Mouse (Mus musculus) testis, adult 2 months (tissue): ENCODE measurements at regions not wholly inside any gene's neighbourhood (a gene's known extent, or its start where the extent isn't known, plus 50 kb on each side); places are given as distances from the start of the nearest gene placed in this dataset.

ENCODE experiments used
- H3K27ac ChIP-seq: fragments of 200-500 bp; 2 replicates; pipeline ENCODE4 v1.5.1; 2012; ENCODE audit warnings: low read depth, low read length; ENCODE audit not compliant: control insufficient read depth, insufficient read depth
- H3K27me3 ChIP-seq: fragments of 200-500 bp; 2 replicates; pipeline ENCODE4 v1.6.1; 2012; ENCODE audit warnings: mild to moderate bottlenecking, low read length, moderate library complexity; ENCODE audit not compliant: control insufficient read depth, insufficient read depth
- H3K36me3 ChIP-seq: fragments of 200-500 bp; 2 replicates; pipeline ENCODE4 v1.6.1; 2012; ENCODE audit warnings: mild to moderate bottlenecking, low read length; ENCODE audit not compliant: control insufficient read depth, insufficient read depth
- H3K4me1 ChIP-seq: fragments of 200-500 bp; 2 replicates; pipeline ENCODE4 v1.6.1; 2012; ENCODE audit warnings: low read length; ENCODE audit not compliant: control insufficient read depth, insufficient read depth
- H3K4me3 ChIP-seq: fragments of 200-500 bp; 2 replicates; pipeline ENCODE4 v1.5.1; 2012; ENCODE audit warnings: low read depth, mild to moderate bottlenecking, low read length, moderate library complexity, mixed read lengths; ENCODE audit not compliant: control insufficient read depth
- CTCF ChIP-seq: fragments of 200-500 bp; IDR thresholded peaks from 2 replicates; pipeline ENCODE4 v1.5.1; 2012; ENCODE audit warnings: low read depth, mild to moderate bottlenecking, inconsistent platforms, low read length, moderate library complexity; ENCODE audit not compliant: control insufficient read depth, insufficient read depth, insufficient replicate concordance
- POLR2A ChIP-seq: fragments of 200-500 bp; IDR thresholded peaks from 2 replicates; pipeline ENCODE4 v1.6.1; 2012; ENCODE audit warnings: low read depth, mild to moderate bottlenecking, inconsistent platforms, low read length, moderate library complexity; ENCODE audit not compliant: control insufficient read depth

DNA sequence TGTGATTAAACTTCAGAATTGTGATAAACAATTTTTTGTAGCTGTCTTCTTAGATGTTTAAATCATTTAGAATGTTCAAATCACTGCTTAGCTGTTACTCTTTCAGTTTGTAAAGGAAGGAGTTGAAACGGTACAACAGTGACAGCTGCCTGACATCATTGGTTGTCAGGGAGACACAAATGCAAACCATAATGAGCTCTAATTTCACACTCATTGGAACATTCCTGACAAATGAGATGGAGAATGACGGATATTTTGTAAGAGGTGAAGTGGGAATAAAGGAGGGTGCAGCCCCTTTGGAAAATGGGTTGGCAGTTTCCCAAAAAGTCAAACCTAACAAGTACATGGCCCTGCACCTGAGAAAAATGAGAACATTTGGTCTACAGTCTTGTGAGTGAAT, 62.5 kb downstream of the Rad51ap2 start:
- TF ChIP-seq POLR2A: no peak
- TF ChIP-seq CTCF: no peak
- Histone ChIP-seq H3K36me3 (no peaks in the 10 kb centered on the region), H3K4me1 (no peaks in the 10 kb centered on the region)

DNA sequence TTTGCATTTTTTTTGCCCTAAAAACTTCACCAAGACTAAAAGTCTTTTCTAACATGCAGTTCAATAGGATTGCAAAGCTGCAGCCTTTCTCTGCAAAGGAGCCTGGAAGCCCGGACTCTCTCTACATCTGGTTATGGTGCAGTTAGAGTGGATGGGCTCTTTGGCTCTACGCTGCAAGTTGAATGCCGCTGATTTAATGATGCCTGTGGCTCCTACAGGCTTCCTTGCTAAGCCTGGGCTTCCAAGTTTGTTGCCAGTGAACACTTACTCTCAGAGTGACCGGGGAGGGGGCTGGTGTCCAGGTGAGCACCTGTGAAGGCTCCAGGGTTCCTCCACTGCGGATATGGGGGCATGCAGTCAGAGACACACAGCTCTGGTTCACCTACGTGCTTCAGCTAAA, 107.0 kb downstream of the Rad51ap2 start:
- no peak for TF ChIP-seq CTCF
- no peak for TF ChIP-seq POLR2A

More for the DNA sequence above, 62.5 kb downstream of the Rad51ap2 start:
- Histone ChIP-seq H3K27me3 (no peaks in the 10 kb centered on the region), H3K27ac (no peak overlapping the region), H3K4me3 (no peak overlapping the region)

DNA sequence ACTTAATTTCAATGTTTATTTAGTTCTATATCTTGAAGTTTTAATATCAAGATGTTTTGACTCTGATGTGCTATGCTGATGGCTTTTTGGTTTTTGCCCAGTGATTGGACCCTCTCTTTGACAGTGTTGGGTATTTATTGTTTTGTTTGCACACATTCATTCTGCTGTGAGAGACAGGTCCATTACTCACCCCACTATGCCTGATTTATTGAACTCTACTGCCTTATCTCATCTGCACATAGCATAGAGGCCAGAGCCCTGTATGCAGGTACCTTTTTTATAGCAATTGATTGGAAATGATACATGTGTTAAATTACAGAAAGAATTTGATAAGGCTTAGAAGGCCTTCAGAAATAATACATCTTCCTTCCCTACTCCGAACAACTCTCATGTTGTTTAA, 114.3 kb downstream of the Rad51ap2 start:
- no peak for TF ChIP-seq CTCF
- no peak for TF ChIP-seq POLR2A
- no peaks in the 10 kb centered on the region for H3K36me3 ChIP-seq
- H3K4me1 ChIP-seq: no peaks in the 10 kb centered on the region
- no peak overlapping the region for H3K27ac ChIP-seq
- no peaks in the 10 kb centered on the region for H3K27me3 ChIP-seq
- no peak overlapping the region for H3K4me3 ChIP-seq

More for the DNA sequence above, 107.0 kb downstream of the Rad51ap2 start:
- no peak overlapping the region for H3K27ac ChIP-seq
- H3K4me1 ChIP-seq: no peaks in the 10 kb centered on the region
- H3K27me3 ChIP-seq: no peaks in the 10 kb centered on the region
- H3K4me3 ChIP-seq: no peak overlapping the region
- no peaks in the 10 kb centered on the region for H3K36me3 ChIP-seq

DNA sequence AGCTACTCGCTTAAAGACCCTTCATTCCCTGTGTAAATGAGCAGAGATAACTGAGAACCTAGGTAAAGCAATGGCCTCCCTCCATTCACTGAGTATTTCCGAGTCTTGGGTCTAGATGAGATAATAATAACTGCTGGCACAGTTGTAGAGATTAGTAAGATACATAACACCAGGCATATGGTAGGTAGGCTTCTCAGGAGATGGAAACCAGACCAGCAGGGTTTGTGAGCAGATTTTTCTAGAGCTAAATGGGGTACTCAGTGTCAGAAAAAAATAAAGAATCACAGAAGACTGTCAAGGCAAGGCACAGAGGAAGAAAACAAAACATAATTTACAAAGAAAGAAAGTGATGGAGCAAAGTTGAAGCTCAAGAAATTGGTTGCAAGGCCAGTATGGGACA, 148.1 kb downstream of the Rad51ap2 start:
- TF ChIP-seq POLR2A (no peak), CTCF (no peak)
- Histone ChIP-seq H3K4me3 (no peak overlapping the region), H3K27ac (no peak overlapping the region)

DNA sequence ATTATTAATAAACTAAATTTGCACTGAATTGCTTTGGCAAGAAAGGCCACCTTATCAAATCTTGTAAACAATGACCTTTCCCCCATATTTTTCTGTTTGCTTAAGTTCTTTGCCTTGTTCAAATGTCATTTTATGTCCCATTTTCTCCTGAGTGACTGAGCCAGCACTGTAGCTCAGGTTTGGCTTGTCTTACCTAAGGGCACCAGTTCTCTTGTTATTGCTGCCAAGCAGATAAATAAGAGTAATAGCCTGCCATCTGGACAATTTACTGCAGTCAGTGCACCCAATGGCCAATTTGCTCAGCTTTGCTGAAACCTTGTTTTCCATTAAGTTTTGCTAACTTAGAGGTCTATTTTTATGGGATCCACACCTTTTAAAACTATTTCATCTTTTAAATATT, 152.9 kb downstream of the Rad51ap2 start:
- H3K27me3 ChIP-seq: no peaks in the 10 kb centered on the region
- H3K27ac ChIP-seq: no peak overlapping the region
- no peaks in the 10 kb centered on the region for H3K4me1 ChIP-seq
- TF ChIP-seq CTCF: no peak
- no peak for TF ChIP-seq POLR2A
- H3K36me3 ChIP-seq: no peaks in the 10 kb centered on the region
- no peak overlapping the region for H3K4me3 ChIP-seq

More for the DNA sequence above, 148.1 kb downstream of the Rad51ap2 start:
- no peaks in the 10 kb centered on the region for H3K4me1 ChIP-seq
- no peaks in the 10 kb centered on the region for H3K27me3 ChIP-seq
- H3K36me3 ChIP-seq: no peaks in the 10 kb centered on the region

DNA sequence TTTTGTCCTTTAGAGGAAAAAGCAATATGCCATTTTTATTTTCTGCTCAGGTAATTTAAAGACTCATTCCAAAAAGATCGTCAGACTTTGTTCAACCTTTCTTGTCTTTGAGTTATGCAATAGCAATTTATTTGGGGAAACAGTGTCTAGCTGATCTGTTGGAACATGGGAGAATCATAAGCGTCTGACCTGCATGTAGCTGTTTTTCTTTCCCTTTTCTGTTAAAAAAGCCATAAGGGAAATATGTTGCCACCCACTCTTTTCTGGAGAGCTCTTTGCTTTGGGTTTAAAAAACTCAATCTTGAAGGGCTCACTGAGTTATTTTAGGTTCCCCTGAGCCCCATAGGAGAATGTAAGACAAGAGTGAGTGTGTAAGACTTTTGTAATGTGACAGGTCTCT, 155.8 kb downstream of the Rad51ap2 start:
- TF ChIP-seq POLR2A (no peak), CTCF (no peak)

DNA sequence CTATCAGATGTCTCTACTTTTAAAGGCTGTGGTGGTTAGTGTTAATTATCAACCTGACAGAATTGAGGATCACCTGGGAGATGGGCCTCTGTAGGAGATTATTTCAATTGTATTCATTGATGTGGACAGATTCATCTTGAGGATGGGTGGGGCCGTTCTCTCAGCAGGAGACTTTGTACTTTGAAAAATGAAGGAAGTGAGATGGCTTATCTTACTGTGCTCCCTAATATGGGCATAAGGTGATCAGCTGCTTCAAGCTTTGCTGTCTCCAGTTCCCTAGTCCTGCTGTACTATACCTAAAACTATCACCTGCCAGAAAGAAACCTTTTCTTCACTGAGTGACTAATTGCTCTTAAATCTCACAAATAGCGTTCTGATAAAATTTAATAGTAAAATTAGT, 159.4 kb downstream of the Rad51ap2 start:
- Histone ChIP-seq H3K27me3 (no peaks in the 10 kb centered on the region), H3K36me3 (no peaks in the 10 kb centered on the region), H3K4me3 (no peak overlapping the region), H3K4me1 (no peaks in the 10 kb centered on the region), H3K27ac (no peak overlapping the region)
- TF ChIP-seq POLR2A (no peak), CTCF (no peak)

More for the DNA sequence above, 155.8 kb downstream of the Rad51ap2 start:
- Histone ChIP-seq H3K27ac (no peak overlapping the region), H3K4me1 (no peaks in the 10 kb centered on the region), H3K4me3 (no peak overlapping the region), H3K36me3 (no peaks in the 10 kb centered on the region), H3K27me3 (no peaks in the 10 kb centered on the region)

DNA sequence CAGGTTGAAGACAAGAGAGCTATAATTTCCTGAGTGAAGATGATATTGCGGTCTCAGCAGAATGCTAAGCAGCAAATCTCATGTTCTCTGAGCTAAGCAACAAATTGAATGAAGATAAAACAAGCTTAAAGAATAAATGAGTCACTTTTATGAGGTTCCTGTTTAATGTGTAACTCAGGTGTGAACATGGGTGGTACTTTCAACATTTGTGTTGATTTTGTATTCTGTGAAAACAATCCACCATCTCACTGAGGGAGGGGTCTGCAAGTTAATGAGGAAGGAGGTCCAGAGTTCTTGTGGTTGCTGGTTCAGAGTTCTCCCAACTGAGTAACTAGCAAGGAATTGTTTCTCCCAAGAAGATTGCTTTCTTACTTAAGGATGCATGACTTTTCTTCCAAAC, 167.7 kb downstream of the Rad51ap2 start:
- H3K27ac ChIP-seq: no peak overlapping the region
- H3K4me3 ChIP-seq: no peak overlapping the region
- H3K36me3 ChIP-seq: no peaks in the 10 kb centered on the region
- H3K4me1 ChIP-seq: no peaks in the 10 kb centered on the region
- TF ChIP-seq CTCF: no peak
- no peak for TF ChIP-seq POLR2A
- H3K27me3 ChIP-seq: no peaks in the 10 kb centered on the region
